Mouse (Mus musculus): ENCODE data around the gene Marcksl1.

- TF ChIP-seq POLR2A (IDR thresholded peaks at IDR 0.05; ENCODE audit: low read depth, low read length), result no peak
- TF ChIP-seq CTCF (conservative IDR thresholded peaks at IDR 0.05; ENCODE audit: insufficient read depth, insufficient read length, low read depth, low read length), result no peak
Measured at GRCm38 (mm10) chr4:129563718-129564117, 50.3 kb downstream of the Marcksl1 start.
